Mouse (Mus musculus): ENCODE measurements around the gene Btbd9.
"Not testable (repeated sequence)": the region's sequence is repeated elsewhere in the genome, so short reads cannot be mapped to it uniquely, and the experiment has no call there.

The Btbd9 gene

GRCm38 (mm10) chr17:30556512-30556911 is 19.8 kb downstream of the Btbd9 start:
- DNase-seq (ENCODE audit: low spot score in 2 of 2), result no peak

DNA sequence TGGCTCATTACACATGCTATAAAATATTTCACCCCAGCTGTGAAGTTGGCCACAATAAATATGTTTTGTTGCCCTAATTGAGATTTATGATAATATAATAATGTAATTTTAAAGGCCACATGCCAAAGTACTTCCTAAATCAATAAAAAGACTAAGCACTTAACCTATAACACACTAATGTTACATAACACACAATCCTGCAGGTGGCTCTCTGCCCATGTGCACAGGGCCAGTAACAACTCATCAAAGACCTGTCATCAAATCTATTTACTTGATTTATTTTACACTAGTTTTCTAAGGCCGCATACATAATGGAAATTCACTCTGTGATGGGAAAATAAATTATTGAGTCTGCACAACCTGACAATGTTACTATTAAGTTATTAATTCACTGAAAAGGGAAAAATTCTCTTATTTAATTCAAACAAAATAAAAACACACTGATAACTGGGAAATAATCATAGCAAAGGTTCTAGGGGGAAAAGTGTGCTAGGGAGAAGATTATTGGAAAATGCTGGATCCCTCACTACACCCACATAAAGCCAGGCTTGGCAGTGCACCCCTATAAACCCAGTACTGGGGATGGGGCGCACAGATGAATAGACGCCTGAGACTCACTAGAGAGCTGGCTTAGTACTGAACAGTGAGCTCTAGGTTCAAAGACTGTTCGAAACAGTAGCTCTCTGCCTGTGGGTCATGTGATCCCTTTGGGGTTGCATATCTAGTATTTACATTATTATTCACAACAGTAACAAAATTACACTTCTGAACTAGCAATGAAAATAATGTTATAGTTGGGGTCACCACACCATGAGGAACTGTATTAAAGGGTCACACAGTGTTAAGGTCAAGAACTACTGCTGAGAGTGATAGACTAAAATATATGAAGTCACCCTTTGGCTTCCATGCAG is 23.0 kb downstream of the Btbd9 start:
- no peak for DNase-seq (ENCODE audit: low spot score in 2 of 2)

DNA sequence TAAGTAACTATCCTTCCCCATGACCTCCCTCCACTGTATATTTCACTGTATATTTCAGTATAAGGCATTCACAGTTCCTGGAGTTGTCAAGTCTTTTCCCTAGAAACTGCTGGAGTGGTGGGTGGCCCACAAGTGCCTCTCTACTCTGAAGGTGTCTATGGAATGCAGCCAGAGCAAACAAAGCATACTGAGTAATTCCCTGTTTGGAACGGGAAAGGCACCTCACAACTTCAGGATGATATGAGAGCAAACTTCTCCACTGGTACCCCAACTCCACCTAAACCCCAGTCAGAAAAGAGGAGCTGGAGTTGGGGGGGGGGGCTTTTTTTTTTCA is 25.5 kb downstream of the Btbd9 start:
- DNase-seq (ENCODE audit: low spot score in 2 of 2), result no peak

GRCm38 (mm10) chr17:30549899-30550773 is 26.2 kb downstream of the Btbd9 start:
- no peak for DNase-seq (ENCODE audit: low spot score in 2 of 2)

GRCm38 (mm10) chr17:30539098-30539497 is 37.2 kb downstream of the Btbd9 start:
- DNase-seq (ENCODE audit: low spot score in 2 of 2), result peak; percentile 66 to 67

DNA sequence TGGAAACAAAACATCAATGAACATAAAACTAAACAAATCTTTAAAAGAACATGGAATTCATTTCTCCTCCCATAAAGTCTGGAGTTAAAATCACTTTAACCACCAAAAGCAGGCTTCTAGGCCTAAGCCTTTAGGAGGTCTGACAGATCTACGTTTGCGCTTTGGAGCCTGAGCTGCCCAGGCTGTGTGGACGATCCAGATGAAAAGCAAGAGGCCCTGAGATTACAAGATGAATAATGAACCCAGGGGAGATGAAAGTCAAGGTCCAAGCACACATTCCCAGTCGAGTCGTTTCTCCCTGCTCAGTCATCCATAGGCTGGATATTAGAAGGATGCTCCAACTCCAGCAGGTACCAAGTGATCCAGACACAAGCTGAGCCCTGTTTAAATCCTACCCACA is 39.6 kb downstream of the Btbd9 start:
- DNase-seq (ENCODE audit: low spot score in 2 of 2), result no peak

DNA sequence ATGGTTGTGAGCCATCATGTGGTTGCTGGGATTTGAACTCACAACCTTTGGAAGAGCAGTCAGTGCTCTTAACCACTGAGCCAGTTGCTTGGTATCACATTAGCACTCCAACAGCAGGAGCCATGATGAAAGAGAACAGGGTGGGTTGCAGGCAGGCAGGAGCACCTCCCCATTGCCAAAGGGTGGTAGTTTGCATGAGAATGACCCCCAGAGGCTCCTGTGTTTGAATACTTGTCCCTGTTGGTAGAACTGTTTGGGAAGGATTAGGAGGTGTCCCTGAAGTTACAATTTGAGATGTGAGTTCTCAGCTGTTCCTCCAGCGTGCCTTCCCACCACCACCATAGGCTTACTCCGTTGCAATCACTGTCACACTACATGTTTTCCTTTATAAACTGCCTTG is 43.2 kb downstream of the Btbd9 start:
- no peak for DNase-seq (ENCODE audit: low spot score in 2 of 2)

- DNase-seq (ENCODE audit: low spot score in 2 of 2), result no peak
Measured at GRCm38 (mm10) chr17:30530542-30530940, 45.7 kb downstream of the Btbd9 start.

- DNase-seq (ENCODE audit: low spot score in 2 of 2), result peak in 1 of 2 experiments; percentile 52
Measured at GRCm38 (mm10) chr17:30529632-30530541, 46.4 kb downstream of the Btbd9 start.

GRCm38 (mm10) chr17:30525405-30526295 is 50.6 kb downstream of the Btbd9 start:
- no peak for DNase-seq (ENCODE audit: low spot score in 2 of 2)

DNA sequence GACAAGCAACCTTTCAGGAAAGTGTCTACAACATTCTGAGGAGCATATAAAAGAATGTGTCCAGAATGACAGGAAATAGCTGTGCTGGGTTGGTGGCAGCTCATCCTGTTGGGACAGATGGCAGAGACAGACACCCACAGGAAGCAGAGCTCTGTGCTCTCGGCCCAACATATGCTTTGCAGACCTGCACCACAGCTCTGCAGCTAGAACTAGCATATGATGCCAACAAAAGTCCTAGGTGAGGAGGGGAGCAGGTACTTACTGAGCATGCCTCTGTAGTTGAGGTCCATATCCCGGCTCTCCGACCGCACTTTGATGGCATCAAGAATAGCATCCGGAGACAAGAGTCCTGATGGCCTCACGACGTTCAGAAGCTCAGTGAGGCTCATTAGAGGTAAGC is 51.8 kb downstream of the Btbd9 start:
- peak; percentile 67 to 85 for DNase-seq (ENCODE audit: low spot score in 2 of 2)

DNA sequence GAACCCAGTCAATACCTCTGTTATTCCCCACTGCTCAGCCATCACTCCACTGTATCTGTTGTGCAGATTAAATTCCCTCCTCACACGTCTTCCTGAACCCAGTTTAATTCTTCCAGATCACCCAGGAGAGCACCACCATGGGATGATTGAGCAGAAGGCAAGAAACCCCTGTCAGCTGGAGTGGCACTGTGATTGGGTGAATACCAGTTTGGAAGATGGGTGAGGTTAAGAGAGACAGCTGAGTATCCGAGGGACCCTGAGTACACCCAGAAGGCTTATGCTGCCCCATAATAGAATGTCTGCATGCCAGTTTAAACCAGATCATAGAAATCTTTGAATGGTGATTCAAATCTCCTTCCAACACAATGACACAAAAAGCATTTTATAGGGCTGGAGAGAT is 52.5 kb downstream of the Btbd9 start:
- DNase-seq (ENCODE audit: low spot score in 2 of 2), result no peak

- DNase-seq (ENCODE audit: low spot score in 2 of 2), result no peak
Measured at GRCm38 (mm10) chr17:30522406-30523078, 53.7 kb downstream of the Btbd9 start.

DNA sequence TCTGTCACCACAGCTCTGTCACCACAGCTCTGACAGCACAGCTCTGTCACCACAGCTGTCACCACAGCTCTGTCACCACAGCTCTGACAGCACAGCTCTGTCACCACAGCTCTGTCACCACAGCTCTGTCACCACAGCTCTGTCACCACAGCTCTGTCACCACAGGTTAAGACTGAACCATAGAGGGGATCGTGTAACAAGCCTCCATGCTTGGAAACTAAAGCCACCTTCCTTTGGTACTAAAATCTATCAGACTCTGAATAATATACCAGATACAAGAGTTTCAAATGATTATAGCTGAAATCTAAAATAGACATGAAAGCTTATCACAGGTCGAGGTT is 57.1 kb downstream of the Btbd9 start:
- DNase-seq (ENCODE audit: low spot score in 2 of 2), result not testable (repeated sequence)

GRCm38 (mm10) chr17:30518431-30519171 is 57.7 kb downstream of the Btbd9 start:
- DNase-seq (ENCODE audit: low spot score in 2 of 2), result peak in 1 of 2 experiments; percentile 23

DNA sequence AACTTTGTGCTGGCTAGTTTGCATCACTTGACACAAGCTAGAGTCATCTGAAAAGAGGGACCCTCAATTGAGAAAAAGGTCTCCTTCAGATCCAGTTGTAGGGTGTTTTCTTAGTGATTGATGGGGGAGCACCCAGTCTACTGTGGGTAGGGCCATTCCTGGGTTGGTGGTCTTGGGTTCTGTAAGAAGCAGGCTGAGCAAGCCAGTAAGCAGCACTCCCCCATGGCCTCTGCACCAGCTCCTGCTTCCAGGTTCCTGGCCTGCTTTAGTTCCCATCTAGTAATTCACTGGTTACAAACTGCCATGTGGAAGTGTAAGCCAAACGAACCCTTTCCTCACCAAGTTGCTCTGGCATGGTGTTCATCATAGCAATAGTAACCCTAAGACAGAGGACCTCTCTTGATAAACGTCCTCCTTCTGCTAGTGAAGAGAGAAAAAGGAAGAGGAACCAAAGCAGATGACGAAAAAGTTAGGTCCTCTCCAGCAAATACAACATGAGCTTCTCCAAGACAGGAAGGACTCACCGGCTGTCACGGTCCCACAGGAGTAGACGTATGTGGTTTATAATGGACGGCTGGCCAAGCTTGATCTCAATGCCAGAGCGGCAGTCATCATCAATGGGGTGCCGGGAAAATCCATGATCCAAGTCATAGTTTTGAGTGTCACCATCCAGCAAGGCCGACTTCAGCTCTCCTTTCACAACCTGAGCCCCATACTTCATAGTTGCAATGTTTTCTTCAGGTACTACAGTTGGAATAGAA is 59.5 kb downstream of the Btbd9 start:
- DNase-seq (ENCODE audit: low spot score in 2 of 2), result peak in 1 of 2 experiments; percentile 22

DNA sequence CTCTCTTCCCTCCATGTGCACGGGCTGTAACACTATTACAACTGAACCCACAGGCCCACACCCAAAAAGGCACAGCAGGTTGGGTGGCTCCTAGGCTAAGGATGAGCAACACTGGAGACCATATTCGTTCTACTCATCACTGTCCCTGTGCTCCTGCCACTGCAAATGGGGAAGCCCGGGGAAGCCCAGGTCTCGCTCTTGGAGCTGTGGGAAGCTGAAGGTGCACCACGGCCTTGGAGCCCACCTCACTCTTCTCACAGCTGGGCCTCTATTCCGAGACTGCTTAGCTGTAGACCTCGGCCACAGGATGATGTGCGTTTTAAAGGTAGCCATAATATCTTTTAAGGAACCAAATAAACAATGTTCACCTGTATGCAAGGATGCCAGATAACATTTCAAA is 60.9 kb downstream of the Btbd9 start:
- DNase-seq (ENCODE audit: low spot score in 2 of 2), result peak in 1 of 2 experiments; percentile 24

DNA sequence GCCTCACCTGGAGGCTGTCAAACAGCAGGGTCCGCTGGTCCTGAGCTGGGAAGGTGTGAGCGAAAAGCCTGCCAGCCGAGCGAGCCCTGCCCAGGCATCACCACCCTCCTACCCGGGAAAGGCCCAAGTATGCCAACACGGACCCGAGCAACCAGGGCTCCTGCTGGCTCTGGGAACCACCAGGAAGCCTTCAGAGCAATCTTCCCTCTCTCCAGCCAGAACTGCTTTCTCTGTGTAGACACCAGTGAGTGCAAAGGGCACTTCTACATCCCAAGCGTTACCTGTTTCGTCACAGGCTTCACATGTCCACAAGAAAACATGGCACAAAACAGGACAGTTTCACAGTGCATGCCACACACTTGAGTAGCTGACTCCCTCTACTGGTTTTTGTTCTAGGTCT is 63.3 kb downstream of the Btbd9 start:
- peak in 1 of 2 experiments; percentile 19 for DNase-seq (ENCODE audit: low spot score in 2 of 2)

- DNase-seq (ENCODE audit: low spot score in 2 of 2), result peak in 1 of 2 experiments; percentile 19
Measured at GRCm38 (mm10) chr17:30512531-30512930, 63.8 kb downstream of the Btbd9 start.
